Mouse (Mus musculus) heart, embryonic 15.5 days (tissue): ENCODE results near the gene Cpvl. TPM values are rescaled to one million over a fixed set of nuclear protein-coding genes. Genes with fewer than 3 reads are reported as not detected.
A peak's percentile ranks its signal among the peaks of the same experiment; 100 is the strongest.

Source experiments
- ATAC-seq: fragments of 200-750 bp; cut with Nextera tagmentation; replicated peaks from 2 replicates; pipeline ENCODE4 v1.8.0; 2017; ENCODE audit warnings: low read depth, moderate TSS enrichment; ENCODE audit not compliant: insufficient number of reproducible peaks, insufficient read depth, low FRiP score
- H3K27ac ChIP-seq: fragments of 300-500 bp; sonication (generic); 2 replicates; pipeline ENCODE4 v1.5.1; 2015; ENCODE audit warnings: mild to moderate bottlenecking, inconsistent platforms
- H3K27me3 ChIP-seq: fragments of 300-500 bp; sonication (generic); 2 replicates; pipeline ENCODE4 v1.6.1; 2015; ENCODE audit warnings: inconsistent platforms
- H3K36me3 ChIP-seq: fragments of 300-500 bp; sonication (generic); 2 replicates; pipeline ENCODE4 v1.6.1; 2015; ENCODE audit warnings: mild to moderate bottlenecking, inconsistent platforms
- H3K4me1 ChIP-seq: fragments of 300-500 bp; sonication (generic); replicated peaks from 2 replicates; pipeline ENCODE4 v1.6.1; 2015; ENCODE audit warnings: inconsistent platforms
- H3K4me2 ChIP-seq: fragments of 300-500 bp; sonication (generic); 2 replicates; pipeline ENCODE4 v1.6.1; 2015; ENCODE audit warnings: inconsistent platforms, mild to moderate bottlenecking, moderate library complexity
- H3K4me3 ChIP-seq: fragments of 300-500 bp; sonication (generic); 2 replicates; pipeline ENCODE4 v1.5.1; 2015; ENCODE audit warnings: mild to moderate bottlenecking, inconsistent platforms
- H3K9ac ChIP-seq: fragments of 300-500 bp; sonication (generic); 2 replicates; pipeline ENCODE4 v1.6.1; 2015; ENCODE audit warnings: mild to moderate bottlenecking, inconsistent platforms
- H3K9me3 ChIP-seq: fragments of 300-500 bp; sonication (generic); replicated peaks from 2 replicates; pipeline ENCODE4 v1.6.1; 2016; ENCODE audit warnings: inconsistent platforms
- WGBS: fragments of 180-500 bp; shearing (Covaris S2); methylation state at CpG from one replicate; pipeline ENCODE4 v1.1.7; 2015; ENCODE audit warnings: mixed read lengths; 5-methylcytosine and 5-hydroxymethylcytosine counted together
- polyA plus RNA-seq: library from polyadenylated mRNA; unstranded; fragments of >200 nt; fragmentation: Nextera tagmentation; extraction: Ambion mirVana; gene quantifications from 2 replicates; pipeline ENCODE4 v1.2.1, GENCODE M21; 2015

Gene Cpvl
- polyA plus RNA-seq, 1 experiment from 2014 or later, result not detected

GRCm38 (mm10) chr6:53971729-53972128 is 6.7 kb downstream of the Cpvl start:
- H3K27ac ChIP-seq, result no peak overlapping the region
- no peaks in the 10 kb centered on the region for H3K9me3 ChIP-seq
- peaks cover 15% of the 10 kb centered on the region for H3K4me1 ChIP-seq
- H3K27me3 ChIP-seq, result no peaks in the 10 kb centered on the region
- no peak for ATAC-seq
- no peak overlapping the region for H3K9ac ChIP-seq
- no peaks in the 10 kb centered on the region for H3K36me3 ChIP-seq
- 58% methylated on average over 3 of the region's 3 CpGs for WGBS
- H3K4me3 ChIP-seq, result no peak overlapping the region
- no peak overlapping the region for H3K4me2 ChIP-seq

- Histone ChIP-seq H3K27me3 (no peaks in the 10 kb centered on the region), H3K4me2 (no peak overlapping the region), H3K4me3 (no peak overlapping the region), H3K9me3 (no peaks in the 10 kb centered on the region), H3K36me3 (no peaks in the 10 kb centered on the region), H3K4me1 (peaks cover 15% of the 10 kb centered on the region), H3K27ac (no peak overlapping the region), H3K9ac (no peak overlapping the region)
- 53% methylated on average over 10 of the region's 10 CpGs for WGBS
- no peak for ATAC-seq
Measured at GRCm38 (mm10) chr6:53969081-53969480, 9.4 kb downstream of the Cpvl start.

- H3K36me3 ChIP-seq, result no peaks in the 10 kb centered on the region
- H3K4me3 ChIP-seq, result no peak overlapping the region
- no peaks in the 10 kb centered on the region for H3K9me3 ChIP-seq
- H3K4me1 ChIP-seq, result peaks cover 10% of the 10 kb centered on the region
- ATAC-seq, result no peak
- no peaks in the 10 kb centered on the region for H3K27me3 ChIP-seq
- H3K9ac ChIP-seq, result no peak overlapping the region
- 86% methylated on average over 6 of the region's 6 CpGs for WGBS
- H3K4me2 ChIP-seq, result no peak overlapping the region
- no peak overlapping the region for H3K27ac ChIP-seq
Measured at GRCm38 (mm10) chr6:53968550-53968949, 9.9 kb downstream of the Cpvl start.

GRCm38 (mm10) chr6:53966595-53966994 is 11.9 kb downstream of the Cpvl start:
- 75% methylated on average over 5 of the region's 5 CpGs for WGBS
- ATAC-seq, result no peak
- H3K27me3 ChIP-seq, result no peaks in the 10 kb centered on the region
- peaks cover 7% of the 10 kb centered on the region for H3K4me1 ChIP-seq
- no peaks in the 10 kb centered on the region for H3K9me3 ChIP-seq
- no peak overlapping the region for H3K4me3 ChIP-seq
- H3K9ac ChIP-seq, result no peak overlapping the region
- H3K4me2 ChIP-seq, result no peak overlapping the region
- no peaks in the 10 kb centered on the region for H3K36me3 ChIP-seq
- H3K27ac ChIP-seq, result no peak overlapping the region

- ATAC-seq, result no peak
- no peak overlapping the region for H3K4me3 ChIP-seq
- H3K9me3 ChIP-seq, result no peaks in the 10 kb centered on the region
- peaks cover 7% of the 10 kb centered on the region for H3K4me1 ChIP-seq
- H3K9ac ChIP-seq, result no peak overlapping the region
- no peak overlapping the region for H3K4me2 ChIP-seq
- H3K27ac ChIP-seq, result no peak overlapping the region
- 34% methylated on average over 5 of the region's 5 CpGs for WGBS
- H3K27me3 ChIP-seq, result no peaks in the 10 kb centered on the region
- H3K36me3 ChIP-seq, result no peaks in the 10 kb centered on the region
Measured at GRCm38 (mm10) chr6:53965900-53966299, 12.6 kb downstream of the Cpvl start.

GRCm38 (mm10) chr6:53963906-53964496 is 14.5 kb downstream of the Cpvl start:
- no peaks in the 10 kb centered on the region for H3K36me3 ChIP-seq
- no peak overlapping the region for H3K4me2 ChIP-seq
- H3K27me3 ChIP-seq, result no peaks in the 10 kb centered on the region
- H3K4me1 ChIP-seq, result peaks cover 4% of the 10 kb centered on the region
- H3K9ac ChIP-seq, result no peak overlapping the region
- 62% methylated on average over 5 of the region's 5 CpGs for WGBS
- no peak for ATAC-seq
- no peak overlapping the region for H3K4me3 ChIP-seq
- no peaks in the 10 kb centered on the region for H3K9me3 ChIP-seq
- no peak overlapping the region for H3K27ac ChIP-seq

- Histone ChIP-seq H3K4me3 (no peak overlapping the region), H3K4me1 (0 out of 2 replicates have a peak, but pooled peaks cover 2% of the 10 kb centered on the region), H3K36me3 (no peaks in the 10 kb centered on the region), H3K27me3 (no peaks in the 10 kb centered on the region), H3K27ac (no peak overlapping the region), H3K4me2 (no peak overlapping the region), H3K9ac (no peak overlapping the region), H3K9me3 (no peaks in the 10 kb centered on the region)
- no peak for ATAC-seq
- 90% methylated on average over 1 of the region's 1 CpGs for WGBS
Measured at GRCm38 (mm10) chr6:53962006-53962405, 16.5 kb downstream of the Cpvl start.

GRCm38 (mm10) chr6:53959826-53960225 is 18.6 kb downstream of the Cpvl start:
- no peak for ATAC-seq
- Histone ChIP-seq H3K27ac (no peak overlapping the region), H3K36me3 (no peaks in the 10 kb centered on the region), H3K4me1 (0 out of 2 replicates have a peak, but pooled peaks cover 2% of the 10 kb centered on the region), H3K9ac (no peak overlapping the region), H3K4me3 (no peak overlapping the region), H3K4me2 (no peak overlapping the region), H3K27me3 (0 out of 2 replicates have a peak, but pooled peaks cover 4% of the 10 kb centered on the region), H3K9me3 (no peaks in the 10 kb centered on the region)
- 59% methylated on average over 3 of the region's 3 CpGs for WGBS

GRCm38 (mm10) chr6:53958321-53958720 is 20.1 kb downstream of the Cpvl start:
- Histone ChIP-seq H3K9me3 (no peaks in the 10 kb centered on the region), H3K4me2 (peak overlapping the region; percentile 50), H3K9ac (no peak overlapping the region), H3K4me3 (0 out of 2 replicates have a peak overlapping the region, but pooled peaks have one; percentile 7), H3K36me3 (no peaks in the 10 kb centered on the region), H3K27me3 (0 out of 2 replicates have a peak, but pooled peaks cover 4% of the 10 kb centered on the region), H3K4me1 (0 out of 2 replicates have a peak, but pooled peaks cover 2% of the 10 kb centered on the region), H3K27ac (no peak overlapping the region)
- 12% methylated on average over 7 of the region's 7 CpGs for WGBS
- peak; percentile 58; the same call in 1 of the 2 replicates for ATAC-seq

GRCm38 (mm10) chr6:53956513-53956912 is 22.0 kb downstream of the Cpvl start:
- ATAC-seq, result no peak
- Histone ChIP-seq H3K27me3 (0 out of 2 replicates have a peak, but pooled peaks cover 4% of the 10 kb centered on the region), H3K4me2 (no peak overlapping the region), H3K4me1 (0 out of 2 replicates have a peak, but pooled peaks cover 2% of the 10 kb centered on the region), H3K36me3 (no peaks in the 10 kb centered on the region), H3K4me3 (no peak overlapping the region), H3K9ac (no peak overlapping the region), H3K27ac (no peak overlapping the region), H3K9me3 (no peaks in the 10 kb centered on the region)
- whole genome bisulfite sequencing, result 36% methylated on average over 4 of the region's 4 CpGs

GRCm38 (mm10) chr6:53955846-53956245 is 22.6 kb downstream of the Cpvl start:
- Histone ChIP-seq H3K36me3 (no peaks in the 10 kb centered on the region), H3K27ac (no peak overlapping the region), H3K9ac (no peak overlapping the region), H3K4me1 (peaks cover 2% of the 10 kb centered on the region; the same call in 1 of the 2 replicates), H3K4me2 (no peak overlapping the region), H3K9me3 (no peaks in the 10 kb centered on the region), H3K4me3 (no peak overlapping the region), H3K27me3 (0 out of 2 replicates have a peak, but pooled peaks cover 4% of the 10 kb centered on the region)
- WGBS, result 69% methylated on average over 2 of the region's 2 CpGs
- no peak for ATAC-seq

- ATAC-seq, result no peak
- no peak overlapping the region for H3K4me3 ChIP-seq
- WGBS, result 75% methylated on average over 6 of the region's 6 CpGs
Measured at GRCm38 (mm10) chr6:53955271-53955670, 23.2 kb downstream of the Cpvl start.

More at GRCm38 (mm10) chr6:53955271-53955670, 23.2 kb downstream of the Cpvl start:
- H3K4me1 ChIP-seq, result peaks cover 2% of the 10 kb centered on the region; the same call in 1 of the 2 replicates
- no peaks in the 10 kb centered on the region for H3K36me3 ChIP-seq
- no peak overlapping the region for H3K27ac ChIP-seq
- 0 out of 2 replicates have a peak, but pooled peaks cover 4% of the 10 kb centered on the region for H3K27me3 ChIP-seq
- H3K4me2 ChIP-seq, result no peak overlapping the region
- no peaks in the 10 kb centered on the region for H3K9me3 ChIP-seq
- H3K9ac ChIP-seq, result no peak overlapping the region
